Mouse (Mus musculus) megakaryocyte progenitor cell, adult 5-6 weeks (primary cell): ENCODE measurements around the gene Usp32. TPM values are rescaled to one million over a fixed set of nuclear protein-coding genes. Genes with fewer than 3 reads are reported as not detected.
"Not testable (repeated sequence)": the region's sequence is repeated elsewhere in the genome, so short reads cannot be mapped to it uniquely, and the experiment has no call there.

Source experiments
- ATAC-seq: replicated peaks from 2 replicates; pipeline ENCODE4 v1.8.0; 2016; ENCODE audit warnings: mild to moderate bottlenecking, moderate TSS enrichment, inconsistent platforms; ENCODE audit not compliant: poor library complexity
- total RNA-seq, 2 experiments: library from RNA; stranded (forward) in 1 of 2; stranded (reverse) in 1 of 2; fragments of 157-497, 149-512 nt in 1 of 2; fragments of 200-1000 nt in 1 of 2; gene quantifications; 2 replicates each; pipeline versions ENCODE4 v1.2.3 to v1.2.4; 2015 to 2017

The Usp32 gene
- total RNA-seq (2015), result 12.6 and 14.6 TPM in 2 replicates
- total RNA-seq (2017), result 11.1 and 23.8 TPM in 2 replicates

GRCm38 (mm10) chr11:85139581-85140540 is at the start of gene Usp32:
Usp32 (minus strand) TSS chr11:85140161.
- peak; percentile 97 for ATAC-seq

- ATAC-seq, result peak; percentile 70
Measured at GRCm38 (mm10) chr11:85189110-85189509, 49.1 kb upstream of the Usp32 start.

GRCm38 (mm10) chr11:85184839-85185238 is 44.9 kb upstream of the Usp32 start:
- no peak for ATAC-seq

GRCm38 (mm10) chr11:85184082-85184481 is 44.1 kb upstream of the Usp32 start:
- ATAC-seq, result peak; percentile 67

- ATAC-seq, result peak; percentile 17
Measured at GRCm38 (mm10) chr11:85183284-85183779, 43.4 kb upstream of the Usp32 start.

GRCm38 (mm10) chr11:85182617-85183283 is 42.8 kb upstream of the Usp32 start:
- peak; percentile 95 for ATAC-seq

GRCm38 (mm10) chr11:85178413-85178812 is 38.5 kb upstream of the Usp32 start:
- ATAC-seq, result no peak

GRCm38 (mm10) chr11:85177761-85178160 is 37.8 kb upstream of the Usp32 start:
- ATAC-seq, result no peak

GRCm38 (mm10) chr11:85175941-85176340 is 36.0 kb upstream of the Usp32 start:
- ATAC-seq, result no peak

GRCm38 (mm10) chr11:85170833-85171232 is 30.9 kb upstream of the Usp32 start:
- no peak for ATAC-seq

- peak; percentile 100 for ATAC-seq
Measured at GRCm38 (mm10) chr11:85170058-85170740, 30.2 kb upstream of the Usp32 start, which contains the start of gene 1700125H20Rik. 1700125H20Rik (plus strand) TSS chr11:85170404.

- ATAC-seq, result no peak
Measured at GRCm38 (mm10) chr11:85167503-85167902, 27.5 kb upstream of the Usp32 start.

GRCm38 (mm10) chr11:85164371-85164770 is 24.4 kb upstream of the Usp32 start:
- no peak for ATAC-seq

- ATAC-seq, result not testable (repeated sequence)
Measured at GRCm38 (mm10) chr11:85163014-85163413, 23.1 kb upstream of the Usp32 start.

- ATAC-seq, result no peak
Measured at GRCm38 (mm10) chr11:85157301-85157700, 17.3 kb upstream of the Usp32 start.

GRCm38 (mm10) chr11:85152256-85152930 is 12.4 kb upstream of the Usp32 start:
- no peak for ATAC-seq

GRCm38 (mm10) chr11:85138776-85139474 is 1.0 kb downstream of the Usp32 start:
- no peak for ATAC-seq

GRCm38 (mm10) chr11:85131542-85131941 is 8.4 kb downstream of the Usp32 start:
- 0 out of 2 replicates have a peak, but pooled peaks have one; percentile 44 for ATAC-seq

GRCm38 (mm10) chr11:85128883-85129282 is 11.1 kb downstream of the Usp32 start:
- peak; percentile 55 for ATAC-seq
